Mouse (Mus musculus) G1E (cell line): ENCODE measurements around the gene Sparcl1.

Experiments
- CTCF ChIP-seq: IDR thresholded peaks from 2 replicates; pipeline ENCODE4 v1.5.1; 2012; ENCODE audit warnings: low read depth, low read length, inconsistent platforms, mixed read lengths
- GATA1 ChIP-seq: IDR thresholded peaks from 2 replicates; pipeline ENCODE4 v1.6.1; 2012; ENCODE audit warnings: borderline replicate concordance, low read length, inconsistent platforms, mixed read lengths
- GATA2 ChIP-seq: IDR thresholded peaks from 2 replicates; pipeline ENCODE4 v1.6.1; 2012; ENCODE audit warnings: low read depth, low read length, inconsistent platforms, borderline replicate concordance
- POLR2AphosphoS5 ChIP-seq: IDR thresholded peaks from 2 replicates; pipeline ENCODE4 v1.6.1; 2012; ENCODE audit warnings: low read depth, low read length, inconsistent platforms; ENCODE audit not compliant: insufficient replicate concordance
- TAL1 ChIP-seq: conservative IDR thresholded peaks from 2 replicates; pipeline ENCODE4 v1.6.1; 2012; ENCODE audit warnings: low read depth, low read length, inconsistent platforms, mixed read lengths

GRCm38 (mm10) chr5:104059628-104060027 lies 53.9 kb downstream of the Sparcl1 start:
- TF ChIP-seq CTCF (no peak), GATA1 (no peak), GATA2 (no peak), TAL1 (no peak), POLR2AphosphoS5 (no peak)
